9 mouse cellular contexts compared by ENCODE assay signal in genomic region chr12:112449828-112450180, GRCm38 (mm10). TPM values are rescaled to one million over a fixed set of nuclear protein-coding genes. Genes with fewer than 3 reads are reported as not detected.
DNase-seq lines count a peak whose midpoint lies in the region; ATAC-seq and TF ChIP-seq lines count a peak whose summit lies in the region.
"Had no signal": no experiment of that assay in that cellular context is flagged by ENCODE, and none has a peak within 500 bp of the region (broad histone marks: within the 10 kb centered on the region; RNA-seq: fewer than 3 reads in every experiment).

No protein-coding gene starts in this region.

- H3K9me3 ChIP-seq in kidney, postnatal 0 days (replicated peaks; ENCODE audit: low read length) = no peaks in the 10 kb centered on the region
- H3K9me3 ChIP-seq in limb, embryonic 15.5 days = no peaks in the 10 kb centered on the region

- no peak overlapping the region for H3K4me3 ChIP-seq in kidney, postnatal 0 days (replicated peaks; ENCODE audit: low read depth, low read length)
- H3K4me3 ChIP-seq in heart, adult 2 months = no peak overlapping the region
- no peak overlapping the region for H3K4me3 ChIP-seq in limb, embryonic 15.5 days
- H3K4me3 ChIP-seq in thymus, adult 2 months (ENCODE audit: control insufficient read depth, insufficient read depth, low read length) = no peak overlapping the region

- TF ChIP-seq CTCF in kidney, postnatal 0 days (IDR thresholded peaks at IDR 0.05; ENCODE audit: low read depth) = no peak
- TF ChIP-seq CTCF in heart, adult 2 months (IDR thresholded peaks at IDR 0.05) = no peak
- no peak for TF ChIP-seq CTCF in thymus, adult 2 months (IDR thresholded peaks at IDR 0.05; ENCODE audit: borderline replicate concordance, control insufficient read depth, extremely low read depth, insufficient read depth, low read length, poor library complexity)

- no peak overlapping the region for H3K9ac ChIP-seq in kidney, postnatal 0 days (ENCODE audit: low read depth, low read length)
- no peak overlapping the region for H3K9ac ChIP-seq in heart, adult 2 months (ENCODE audit: low read depth, low read length)
- no peak overlapping the region for H3K9ac ChIP-seq in limb, embryonic 15.5 days

- no peaks in the 10 kb centered on the region for H3K4me1 ChIP-seq in kidney, postnatal 0 days (replicated peaks; ENCODE audit: insufficient read depth, low read length)
- peaks cover 9% of the 10 kb centered on the region for H3K4me1 ChIP-seq in heart, adult 2 months (ENCODE audit: control insufficient read depth, insufficient read depth, low read length)
- H3K4me1 ChIP-seq in limb, embryonic 15.5 days = peaks cover 10% of the 10 kb centered on the region; the same call in 1 of the 2 replicates
- H3K4me1 ChIP-seq in thymus, adult 2 months (replicated peaks; ENCODE audit: control insufficient read depth, insufficient read depth, low read length) = peaks cover 36% of the 10 kb centered on the region

- H3K27me3 ChIP-seq in kidney, postnatal 0 days (ENCODE audit: insufficient read depth, low read length) = no peaks in the 10 kb centered on the region
- no peaks in the 10 kb centered on the region for H3K27me3 ChIP-seq in heart, adult 2 months (ENCODE audit: control insufficient read depth, insufficient read depth, low read length)
- H3K27me3 ChIP-seq in limb, embryonic 15.5 days = no peaks in the 10 kb centered on the region
- H3K27me3 ChIP-seq in thymus, adult 2 months (ENCODE audit: control insufficient read depth, insufficient read depth, low read length) = no peaks in the 10 kb centered on the region

- H3K4me2 ChIP-seq in kidney, postnatal 0 days (ENCODE audit: low read length) = no peak overlapping the region
- H3K4me2 ChIP-seq in limb, embryonic 15.5 days = no peak overlapping the region

- no peaks in the 10 kb centered on the region for H3K36me3 ChIP-seq in kidney, postnatal 0 days (ENCODE audit: insufficient read depth, low read length)
- H3K36me3 ChIP-seq in heart, adult 2 months (ENCODE audit: control insufficient read depth, insufficient read depth, low read length) = no peaks in the 10 kb centered on the region
- H3K36me3 ChIP-seq in limb, embryonic 15.5 days = no peaks in the 10 kb centered on the region
- no peaks in the 10 kb centered on the region for H3K36me3 ChIP-seq in thymus, adult 2 months (ENCODE audit: control insufficient read depth, insufficient read depth, low read length)

- no peak for ATAC-seq in kidney, postnatal 0 days (replicated peaks; ENCODE audit: low FRiP score, low read depth)
- ATAC-seq in limb, embryonic 15.5 days (ENCODE audit: insufficient number of reproducible peaks, low FRiP score, low TSS enrichment, low read depth) = no peak
- ATAC-seq in granulocyte monocyte progenitor cell, adult 5-6 weeks (replicated peaks; ENCODE audit: poor library complexity, severe bottlenecking) = no peak

- 44% methylated on average over 8 of the region's 8 CpGs for WGBS in kidney, postnatal 0 days
- 43% methylated on average over 8 of the region's 8 CpGs for WGBS in heart, adult 2 months
- WGBS in limb, embryonic 15.5 days = 43% methylated on average over 8 of the region's 8 CpGs
- 36% methylated on average over 8 of the region's 8 CpGs for WGBS in thymus, adult 2 months

- TF ChIP-seq EP300 in heart, adult 2 months (IDR thresholded peaks at IDR 0.05; ENCODE audit: insufficient read depth, low read depth, low read length) = peak; percentile 60; the same call in 1 of the 2 replicates

- peak overlapping the region; percentile 26; the same call in 1 of the 2 replicates for H3K27ac ChIP-seq in kidney, postnatal 0 days
- peak overlapping the region; percentile 86 for H3K27ac ChIP-seq in heart, adult 2 months
- peak overlapping the region; percentile 17; the same call in 1 of the 2 replicates for H3K27ac ChIP-seq in limb, embryonic 15.5 days
- H3K27ac ChIP-seq in thymus, adult 2 months (ENCODE audit: control insufficient read depth, insufficient read depth, low read length) = peak overlapping the region; percentile 99

- DNase-seq in kidney, postnatal 0 days (ENCODE audit: low spot score) = peak; percentile 18
- no peak for DNase-seq in kidney, adult 9 months
- peak; percentile 49 to 57 for DNase-seq in heart, adult 2 months
- peak; percentile 37 for DNase-seq in thymus, adult 2 months
- no peak for DNase-seq in layer of hippocampus, postnatal 14 days (ENCODE audit: low spot score in 2 of 2)
- DNase-seq in spleen, adult 12 weeks (ENCODE audit: low spot score) = no peak

- no peaks in the 10 kb centered on the region for H3K79me2 ChIP-seq in heart, adult 2 months (replicated peaks; ENCODE audit: control insufficient read depth, insufficient read depth, low read length)

- TF ChIP-seq POLR2A in heart, adult 2 months (IDR thresholded peaks at IDR 0.05; ENCODE audit: insufficient read depth, low read depth, low read length) = peak; percentile 23; the same call in 1 of the 2 replicates
- no peak for TF ChIP-seq POLR2A in thymus, adult 2 months (IDR thresholded peaks at IDR 0.05; ENCODE audit: control insufficient read depth, extremely low read depth, insufficient read depth, low read length, poor library complexity)

- intact Hi-C loops in heart, adult 2 months (cut with DNase I) = loop anchor here (5.0 kb wide), 2 partner anchors 38 to 92 kb away; no protein-coding TSS in a partner anchor

RNA-seq across cellular contexts. Expression of gene A530016L24Rik, which starts 39.4 kb away (rescaled TPM):
- polyA plus RNA-seq in kidney, postnatal 0 days (2015; fragmentation: Nextera tagmentation; extraction: Ambion mirVana) = 0.36 and 0.43 TPM in 2 replicates
- total RNA-seq in heart, adult 2 months (2021) = 10 to 100 TPM; 34.7 to 38.6 TPM
- polyA plus RNA-seq in heart, adult 2 months (2012; rRNA removed) = 52.9 and 63.1 TPM in 2 replicates
- polyA plus RNA-seq in limb, embryonic 15.5 days (2015; fragmentation: Nextera tagmentation; extraction: Ambion mirVana) = 0.47 and 0.50 TPM in 2 replicates
- 13.6 and 14.5 TPM in 2 replicates for polyA plus RNA-seq in thymus, adult 2 months (2012; rRNA removed)
- not detected in 2 replicates for total RNA-seq in granulocyte monocyte progenitor cell, adult 5-6 weeks (2014; fragmentation: Nextera tagmentation)
- total RNA-seq in granulocyte monocyte progenitor cell, adult 5-6 weeks (2017) = not detected in 2 replicates
- total RNA-seq in layer of hippocampus, postnatal 14 days (2021) = under 1 TPM; 0.45 to 0.67 TPM
- total RNA-seq: MEL had no signal

Comparison
In these comparisons a context has a peak if more than half of its experiments do, and no peak if none do; other contexts are left out.
1. DNase-seq: peak in kidney, postnatal 0 days (single experiment), heart, adult 2 months (2 of 2) and thymus, adult 2 months (single experiment); none in kidney, adult 9 months (single experiment), layer of hippocampus, postnatal 14 days (0 of 2) and spleen, adult 12 weeks (single experiment).
2. H3K27ac ChIP-seq: peak in every context shown above with its lines; median percentile 99 in thymus, adult 2 months; 86 in heart, adult 2 months; 26 in kidney, postnatal 0 days; 17 in limb, embryonic 15.5 days.